Mouse (Mus musculus) G1E (cell line): ENCODE measurements at regions not wholly inside any gene's neighbourhood (a gene's known extent, or its start where the extent isn't known, plus 50 kb on each side); places are given as distances from the start of the nearest gene placed in this dataset.
"Not testable (repeated sequence)": the region's sequence is repeated elsewhere in the genome, so short reads cannot be mapped to it uniquely, and the experiment has no call there.

Experiments used
- ATAC-seq: 2 replicates; pipeline ENCODE4 v1.8.0; 2016; ENCODE audit warnings: mild to moderate bottlenecking; ENCODE audit not compliant: insufficient number of reproducible peaks, poor library complexity, low FRiP score, severe bottlenecking; ENCODE audit errors: extremely low read depth
- DNase-seq: peaks from one replicate; pipeline ENCODE4 v3.0.0; 2012; ENCODE audit warnings: low spot score
- H3K27me3 ChIP-seq: 2 replicates; pipeline ENCODE4 v1.6.1; 2012; ENCODE audit warnings: mild to moderate bottlenecking, low read length, inconsistent platforms; ENCODE audit not compliant: insufficient read depth
- H3K36me3 ChIP-seq: replicated peaks from 2 replicates; pipeline ENCODE3; 2012; ENCODE audit warnings: mild to moderate bottlenecking, inconsistent platforms
- H3K4me1 ChIP-seq: 2 replicates; pipeline ENCODE4 v1.6.1; 2012; ENCODE audit warnings: low read depth, low read length, inconsistent platforms, mixed read lengths; ENCODE audit not compliant: insufficient read depth
- H3K4me3 ChIP-seq: 2 replicates; pipeline ENCODE4 v1.5.1; 2012; ENCODE audit warnings: low read depth, mild to moderate bottlenecking, inconsistent platforms, low read length, moderate library complexity, mixed read lengths
- H3K9me3 ChIP-seq: replicated peaks from 2 replicates; pipeline ENCODE4 v1.6.1; 2012; ENCODE audit warnings: inconsistent platforms
- CTCF ChIP-seq: IDR thresholded peaks from 2 replicates; pipeline ENCODE4 v1.5.1; 2012; ENCODE audit warnings: low read depth, low read length, inconsistent platforms, mixed read lengths
- GATA1 ChIP-seq: IDR thresholded peaks from 2 replicates; pipeline ENCODE4 v1.6.1; 2012; ENCODE audit warnings: borderline replicate concordance, low read length, inconsistent platforms, mixed read lengths
- GATA2 ChIP-seq: IDR thresholded peaks from 2 replicates; pipeline ENCODE4 v1.6.1; 2012; ENCODE audit warnings: low read depth, low read length, inconsistent platforms, borderline replicate concordance
- POLR2AphosphoS5 ChIP-seq: IDR thresholded peaks from 2 replicates; pipeline ENCODE4 v1.6.1; 2012; ENCODE audit warnings: low read depth, low read length, inconsistent platforms; ENCODE audit not compliant: insufficient replicate concordance
- TAL1 ChIP-seq: conservative IDR thresholded peaks from 2 replicates; pipeline ENCODE4 v1.6.1; 2012; ENCODE audit warnings: low read depth, low read length, inconsistent platforms, mixed read lengths

- H3K4me1 ChIP-seq, H3K9me3 ChIP-seq, H3K27me3 ChIP-seq, ATAC-seq, H3K36me3 ChIP-seq, DNase-seq, H3K4me3 ChIP-seq: not testable (repeated sequence)
These were observed 1405.1 kb downstream of the 4930444P10Rik start for GRCm38 (mm10) chr1:14688041-14688440.

GRCm38 (mm10) chr1:14686172-14686571 is 1407.0 kb downstream of the 4930444P10Rik start:
- no peaks in the 10 kb centered on the region for H3K27me3 ChIP-seq
- H3K4me3 ChIP-seq, result no peak overlapping the region
- no peak for DNase-seq
- ATAC-seq, result no peak
- no peaks in the 10 kb centered on the region for H3K9me3 ChIP-seq
- TF ChIP-seq GATA1 (no peak), POLR2AphosphoS5 (no peak), CTCF (no peak), GATA2 (no peak), TAL1 (no peak)
- H3K36me3 ChIP-seq, result no peaks in the 10 kb centered on the region
- no peaks in the 10 kb centered on the region for H3K4me1 ChIP-seq

GRCm38 (mm10) chr1:14680443-14680842 is 1412.7 kb downstream of the 4930444P10Rik start:
- H3K4me1 ChIP-seq, result no peaks in the 10 kb centered on the region
- no peaks in the 10 kb centered on the region for H3K36me3 ChIP-seq
- no peaks in the 10 kb centered on the region for H3K9me3 ChIP-seq
- H3K27me3 ChIP-seq, result no peaks in the 10 kb centered on the region
- no peak overlapping the region for H3K4me3 ChIP-seq
- DNase-seq, result no peak
- TF ChIP-seq GATA1 (no peak), POLR2AphosphoS5 (no peak), TAL1 (no peak), CTCF (no peak), GATA2 (no peak)
- ATAC-seq, result no peak

- DNase-seq, result no peak
- Histone ChIP-seq H3K4me1 (no peaks in the 10 kb centered on the region), H3K27me3 (0 out of 2 replicates have a peak, but pooled peaks cover 3% of the 10 kb centered on the region), H3K9me3 (no peaks in the 10 kb centered on the region), H3K4me3 (no peak overlapping the region), H3K36me3 (no peaks in the 10 kb centered on the region)
- TF ChIP-seq TAL1 (no peak), GATA2 (no peak), CTCF (no peak), GATA1 (no peak), POLR2AphosphoS5 (no peak)
- no peak for ATAC-seq
These were observed 1420.6 kb downstream of the 4930444P10Rik start for GRCm38 (mm10) chr1:14672393-14672999.

GRCm38 (mm10) chr1:14662706-14663312 is 1430.3 kb downstream of the 4930444P10Rik start:
- Histone ChIP-seq H3K4me1 (no peaks in the 10 kb centered on the region), H3K27me3 (0 out of 2 replicates have a peak, but pooled peaks cover under 1% of the 10 kb centered on the region), H3K9me3 (no peaks in the 10 kb centered on the region), H3K36me3 (no peaks in the 10 kb centered on the region), H3K4me3 (no peak overlapping the region)
- ATAC-seq, result no peak
- no peak for DNase-seq
- TF ChIP-seq GATA1, result no peak
- no peak for TF ChIP-seq GATA2
- TF ChIP-seq CTCF, result no peak
- TF ChIP-seq TAL1, result no peak
- TF ChIP-seq POLR2AphosphoS5, result no peak

- ATAC-seq, result no peak
- H3K4me3 ChIP-seq, result no peak overlapping the region
- TF ChIP-seq GATA2, result no peak
- TF ChIP-seq GATA1, result no peak
- TF ChIP-seq TAL1, result no peak
- no peak for TF ChIP-seq POLR2AphosphoS5
- TF ChIP-seq CTCF, result no peak
These were observed 1431.3 kb downstream of the 4930444P10Rik start for GRCm38 (mm10) chr1:14661854-14662253.

More at GRCm38 (mm10) chr1:14661854-14662253, 1431.3 kb downstream of the 4930444P10Rik start:
- H3K27me3 ChIP-seq, result no peaks in the 10 kb centered on the region
- H3K36me3 ChIP-seq, result no peaks in the 10 kb centered on the region
- no peaks in the 10 kb centered on the region for H3K4me1 ChIP-seq
- DNase-seq, result no peak
- no peaks in the 10 kb centered on the region for H3K9me3 ChIP-seq
